Mouse (Mus musculus) adrenal gland, postnatal 10 days (tissue): ENCODE results near the gene Btbd17. TPM values are rescaled to one million over a fixed set of nuclear protein-coding genes. Genes with fewer than 3 reads are reported as not detected.

Experiments used
- DNase-seq: peaks from one replicate; pipeline ENCODE4 v3.0.0; 2021; ENCODE audit warnings: mixed read lengths
- total RNA-seq, 2 experiments: library from RNA; stranded (reverse); gene quantifications; 2 replicates each; pipeline ENCODE4 v1.2.3; 2021

Btbd17 gene
- total RNA-seq, 2 experiments from 2014 or later = 0.21 to 0.33 TPM

DNA sequence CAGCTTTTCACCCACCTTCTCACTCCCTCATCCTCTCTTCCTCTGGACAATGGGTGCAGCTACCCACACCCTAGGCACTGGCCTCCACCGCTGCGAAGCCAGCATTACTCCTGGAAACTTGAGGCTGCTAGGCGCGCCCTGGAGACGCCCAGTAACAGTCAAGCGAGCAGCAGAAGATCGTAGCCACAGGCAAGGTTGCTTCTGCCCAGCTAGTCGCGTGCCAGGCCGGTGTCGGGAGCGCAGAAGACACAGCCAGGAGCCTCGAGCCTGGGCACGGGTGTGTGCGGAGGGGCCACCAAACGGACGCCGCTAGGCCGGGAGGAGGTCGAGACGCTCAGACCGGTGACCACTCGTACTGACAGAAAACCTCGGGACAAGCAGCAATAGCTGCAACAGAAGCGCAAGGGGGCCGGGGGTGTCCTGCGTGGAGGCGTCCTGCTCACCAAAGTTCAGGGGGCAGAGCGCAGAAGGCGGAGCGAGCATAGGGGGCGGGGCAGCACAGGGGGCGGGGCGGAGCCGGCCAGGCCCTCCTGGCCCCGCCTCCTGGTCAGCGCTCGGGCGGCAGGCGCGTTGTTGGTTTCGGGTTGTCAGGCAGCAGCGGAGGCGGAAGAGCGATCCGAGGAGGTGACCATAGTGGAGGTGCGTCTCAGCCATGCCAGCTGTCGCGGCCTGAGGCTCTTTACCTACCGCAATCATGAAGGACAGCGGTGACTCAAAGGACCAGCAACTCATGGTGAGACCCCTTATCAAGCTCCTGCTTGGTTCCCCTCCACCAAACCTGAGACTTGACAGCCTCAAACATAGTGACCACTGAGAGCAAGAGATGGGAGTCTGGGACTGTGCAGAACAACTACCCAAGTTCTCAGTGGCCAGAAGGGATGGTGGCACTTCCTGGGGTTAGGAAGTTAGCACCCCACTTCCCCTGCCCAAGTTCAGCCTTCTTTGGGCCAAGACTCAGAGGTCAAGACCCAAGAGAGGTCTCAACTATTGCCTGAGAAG, 30.6 kb downstream of the Btbd17 start, which contains the start of gene Kif19a:
TSS of gene Kif19a (plus strand) at position 569 of the 999 bp plus-strand sequence.
- peak; percentile 79 for DNase-seq

DNA sequence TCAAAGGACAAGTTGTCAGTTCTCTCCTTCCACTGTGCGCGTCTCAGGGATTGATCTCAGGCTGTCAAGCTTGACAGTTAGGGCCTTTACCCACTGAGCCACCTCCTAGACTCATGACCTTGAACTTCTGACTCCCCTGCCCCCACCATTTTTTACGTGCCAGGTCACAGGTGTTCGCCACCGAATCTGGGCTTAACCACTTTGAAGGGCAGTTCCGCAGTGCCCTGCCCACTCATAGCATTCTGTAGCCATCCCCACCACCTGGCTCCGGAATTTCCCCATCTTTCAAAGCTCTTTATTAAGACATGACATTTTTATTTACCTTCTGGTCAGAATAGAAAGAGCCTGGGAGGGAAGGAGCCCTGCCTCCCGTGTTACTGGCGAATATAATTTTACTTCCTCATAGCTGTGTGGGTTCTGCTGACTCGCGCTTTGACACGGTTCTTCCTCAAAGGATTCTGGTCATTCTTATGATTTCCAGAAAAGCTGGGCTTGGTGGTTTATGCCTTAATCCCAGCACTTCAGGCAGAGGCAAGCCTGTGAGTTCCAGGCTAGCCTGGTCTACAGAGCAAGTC, 48.1 kb downstream of the Btbd17 start:
- no peak for DNase-seq

DNA sequence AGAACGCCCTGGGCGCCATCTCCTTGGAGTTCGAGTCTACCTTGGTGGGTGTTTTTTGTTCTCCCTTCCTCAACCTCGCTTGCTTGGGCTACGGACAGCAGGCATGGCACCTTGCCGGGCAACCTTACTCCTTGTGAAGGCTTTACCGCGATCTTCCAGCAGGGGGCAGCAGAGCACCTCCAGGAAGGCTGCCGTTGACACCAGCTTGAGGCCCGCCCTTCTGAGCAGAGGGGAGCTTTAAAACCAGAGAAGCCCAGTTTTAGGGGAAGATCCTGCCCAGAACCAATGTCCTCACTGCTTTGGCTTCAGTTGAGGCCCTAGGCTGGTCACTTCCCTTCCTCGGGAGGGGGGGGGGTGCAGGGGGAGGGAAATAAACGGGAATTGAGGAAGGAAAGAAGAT, 50.6 kb downstream of the Btbd17 start:
- peak; percentile 96 for DNase-seq

DNA sequence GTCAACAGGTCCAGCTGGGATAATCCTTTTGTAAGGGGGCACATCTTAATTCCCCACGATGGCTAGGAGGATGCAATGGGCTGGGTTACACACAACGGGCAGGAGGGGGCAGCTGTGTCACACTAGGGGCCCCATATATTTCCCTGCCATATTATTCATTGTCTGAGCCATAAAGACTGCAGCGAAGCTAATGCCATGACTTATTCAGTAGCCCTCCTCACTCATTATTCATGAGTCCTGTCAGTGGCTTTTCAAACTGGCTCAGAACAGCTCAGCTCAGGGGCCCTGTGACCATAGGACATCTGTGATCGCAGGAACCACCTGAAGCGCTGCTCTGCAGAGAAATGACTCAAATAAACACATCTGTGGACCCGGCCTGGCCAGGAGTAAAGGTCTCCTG, 54.3 kb downstream of the Btbd17 start:
- no peak for DNase-seq

Other genes starting within 250 kb of the Btbd17 start
- 1,000 to 10,000 TPM; 1,144 to 1,253 TPM for gene Rpl38, start 127.4 kb downstream of the Btbd17 start, total RNA-seq
- 10 to 100 TPM; 61.1 to 63.0 TPM for gene Ttyh2, start 120.5 kb downstream of the Btbd17 start, total RNA-seq
- gene Dnaic2, start 68.5 kb downstream of the Btbd17 start, total RNA-seq = under 1 TPM; 0.55 to 0.57 TPM
- gene Kif19a, start 30.6 kb downstream of the Btbd17 start, total RNA-seq = 1 to 10 TPM in 1 of 2 experiments, under 1 TPM in 1; 0.67 to 1.1 TPM
- gene Gpr142, start 3.0 kb upstream of the Btbd17 start, total RNA-seq = not detected
- gene Gprc5c, start 55.2 kb upstream of the Btbd17 start, total RNA-seq = 10 to 100 TPM; 26.2 to 27.9 TPM
- gene Cd300a, start 94.1 kb upstream of the Btbd17 start, total RNA-seq = 1 to 10 TPM; 1.3 to 1.5 TPM
- gene Cd300lb, start 138.4 kb upstream of the Btbd17 start, total RNA-seq = 1 to 10 TPM in 1 of 2 experiments, under 1 TPM in 1; 0.63 to 1.6 TPM
- gene Cd300c, start 173.2 kb upstream of the Btbd17 start, total RNA-seq = not detected
- gene Cd300ld, start 194.0 kb upstream of the Btbd17 start, total RNA-seq = 1 to 10 TPM in 1 of 2 experiments, under 1 TPM in 1; 0.64 to 1.1 TPM
- gene Cd300c2, start 205.9 kb upstream of the Btbd17 start, total RNA-seq = 1 to 10 TPM; 2.3 to 2.9 TPM
- not detected for gene Cd300ld2, start 220.2 kb upstream of the Btbd17 start, total RNA-seq
- 1 to 10 TPM in 1 of 2 experiments, not detected in 1; 1.3 TPM for gene Cd300ld4, start 231.1 kb upstream of the Btbd17 start, total RNA-seq
- 1 to 10 TPM; 1.3 to 3.9 TPM for gene Cd300ld5, start 241.8 kb upstream of the Btbd17 start, total RNA-seq